Mouse (Mus musculus) forebrain, embryonic 15.5 days (tissue): ENCODE data around the gene Slit1. TPM values are rescaled to one million over a fixed set of nuclear protein-coding genes. Genes with fewer than 3 reads are reported as not detected.

Source experiments
- ATAC-seq: fragments of 200-750 bp; cut with Nextera tagmentation; replicated peaks from 2 replicates; pipeline ENCODE4 v1.8.0; 2017; ENCODE audit warnings: mild to moderate bottlenecking, moderate TSS enrichment, moderate library complexity
- H3K27ac ChIP-seq: fragments of 300-500 bp; sonication (generic); replicated peaks from 2 replicates; pipeline ENCODE4 v1.5.1; 2015; ENCODE audit warnings: mild to moderate bottlenecking, inconsistent platforms
- H3K27me3 ChIP-seq: fragments of 300-500 bp; sonication (generic); 2 replicates; pipeline ENCODE4 v1.6.1; 2015; ENCODE audit warnings: inconsistent platforms
- H3K36me3 ChIP-seq: fragments of 300-500 bp; sonication (generic); 2 replicates; pipeline ENCODE4 v1.6.1; 2015; ENCODE audit warnings: mild to moderate bottlenecking, inconsistent platforms
- H3K4me1 ChIP-seq: fragments of 300-500 bp; sonication (generic); 2 replicates; pipeline ENCODE4 v1.6.1; 2015; ENCODE audit warnings: inconsistent platforms
- H3K4me2 ChIP-seq: fragments of 300-500 bp; sonication (generic); replicated peaks from 2 replicates; pipeline ENCODE4 v1.6.1; 2015; ENCODE audit warnings: mild to moderate bottlenecking, inconsistent platforms
- H3K4me3 ChIP-seq: fragments of 300-500 bp; sonication (generic); 2 replicates; pipeline ENCODE4 v1.5.1; 2015; ENCODE audit warnings: mild to moderate bottlenecking, inconsistent platforms
- H3K9ac ChIP-seq: fragments of 300-500 bp; sonication (generic); replicated peaks from 2 replicates; pipeline ENCODE4 v1.6.1; 2015; ENCODE audit warnings: mild to moderate bottlenecking, inconsistent platforms
- H3K9me3 ChIP-seq: fragments of 300-500 bp; sonication (generic); 2 replicates; pipeline ENCODE4 v1.6.1; 2016; ENCODE audit warnings: inconsistent platforms
- WGBS: fragments of 180-500 bp; shearing (Covaris S2); methylation state at CpG from one replicate; pipeline ENCODE4 v1.1.7; 2015; ENCODE audit warnings: mixed read lengths; 5-methylcytosine and 5-hydroxymethylcytosine counted together
- polyA plus RNA-seq: library from polyadenylated mRNA; unstranded; fragments of >200 nt; fragmentation: Nextera tagmentation; extraction: Ambion mirVana; gene quantifications from 2 replicates; pipeline ENCODE4 v1.2.1, GENCODE M21; 2015

Slit1 gene
- polyA plus RNA-seq, 1 experiment from 2014 or later = 21.0 TPM

- Histone ChIP-seq H3K27me3 (no peaks in the 10 kb centered on the region), H3K4me3 (no peak overlapping the region), H3K9ac (no peak overlapping the region), H3K4me2 (no peak overlapping the region), H3K27ac (no peak overlapping the region), H3K4me1 (peaks cover 75% of the 10 kb centered on the region), H3K36me3 (no peaks in the 10 kb centered on the region), H3K9me3 (no peaks in the 10 kb centered on the region)
- WGBS = 71% methylated on average over 1 of the region's 1 CpGs
- no peak for ATAC-seq
Observed at GRCm38 (mm10) chr19:41683951-41684350, 59.5 kb downstream of the Slit1 start.

GRCm38 (mm10) chr19:41680267-41680666 is 63.2 kb downstream of the Slit1 start:
- Histone ChIP-seq H3K27ac (peak overlapping the region; percentile 72; the same call in 1 of the 2 replicates), H3K4me1 (peaks cover 68% of the 10 kb centered on the region), H3K4me2 (no peak overlapping the region), H3K4me3 (no peak overlapping the region), H3K9ac (no peak overlapping the region), H3K36me3 (no peaks in the 10 kb centered on the region), H3K27me3 (no peaks in the 10 kb centered on the region), H3K9me3 (no peaks in the 10 kb centered on the region)
- no peak for ATAC-seq
- WGBS = 82% methylated on average over 1 of the region's 1 CpGs

GRCm38 (mm10) chr19:41679028-41679427 is 64.4 kb downstream of the Slit1 start:
- no peaks in the 10 kb centered on the region for H3K9me3 ChIP-seq
- H3K4me1 ChIP-seq = peaks cover 55% of the 10 kb centered on the region
- no peak overlapping the region for H3K4me3 ChIP-seq
- H3K27me3 ChIP-seq = no peaks in the 10 kb centered on the region
- peak; percentile 29; the same call in 1 of the 2 replicates for ATAC-seq
- 13% methylated on average over 15 of the region's 15 CpGs for WGBS
- H3K36me3 ChIP-seq = no peaks in the 10 kb centered on the region
- H3K4me2 ChIP-seq = peak overlapping the region; percentile 20; the same call in 1 of the 2 replicates
- peak overlapping the region; percentile 72 for H3K27ac ChIP-seq
- no peak overlapping the region for H3K9ac ChIP-seq

GRCm38 (mm10) chr19:41677575-41677974 is 65.9 kb downstream of the Slit1 start:
- Histone ChIP-seq H3K4me1 (peaks cover 64% of the 10 kb centered on the region), H3K4me2 (no peak overlapping the region), H3K4me3 (no peak overlapping the region), H3K9me3 (no peaks in the 10 kb centered on the region), H3K27ac (no peak overlapping the region), H3K9ac (no peak overlapping the region), H3K36me3 (no peaks in the 10 kb centered on the region), H3K27me3 (no peaks in the 10 kb centered on the region)
- 78% methylated on average over 4 of the region's 4 CpGs for WGBS
- ATAC-seq = no peak

- Histone ChIP-seq H3K27me3 (no peaks in the 10 kb centered on the region), H3K36me3 (no peaks in the 10 kb centered on the region), H3K4me1 (peaks cover 62% of the 10 kb centered on the region), H3K9me3 (no peaks in the 10 kb centered on the region), H3K4me2 (no peak overlapping the region), H3K4me3 (no peak overlapping the region), H3K9ac (no peak overlapping the region), H3K27ac (0 out of 2 replicates have a peak overlapping the region, but pooled peaks have one; percentile 3)
- 80% methylated on average over 8 of the region's 8 CpGs for WGBS
- ATAC-seq = no peak
Observed at GRCm38 (mm10) chr19:41675583-41675982, 67.9 kb downstream of the Slit1 start.

- H3K4me2 ChIP-seq = no peak overlapping the region
- H3K9me3 ChIP-seq = no peaks in the 10 kb centered on the region
- no peaks in the 10 kb centered on the region for H3K36me3 ChIP-seq
- no peak overlapping the region for H3K4me3 ChIP-seq
- H3K27me3 ChIP-seq = no peaks in the 10 kb centered on the region
- ATAC-seq = no peak
- H3K9ac ChIP-seq = no peak overlapping the region
- 79% methylated on average over 4 of the region's 4 CpGs for WGBS
- H3K27ac ChIP-seq = no peak overlapping the region
- H3K4me1 ChIP-seq = peaks cover 64% of the 10 kb centered on the region
Observed at GRCm38 (mm10) chr19:41674366-41674765, 69.1 kb downstream of the Slit1 start.

- Histone ChIP-seq H3K9ac (no peak overlapping the region; the same call in 1 of the 2 replicates), H3K27me3 (no peaks in the 10 kb centered on the region), H3K4me2 (no peak overlapping the region), H3K9me3 (no peaks in the 10 kb centered on the region), H3K4me1 (peaks cover 52% of the 10 kb centered on the region), H3K4me3 (no peak overlapping the region), H3K36me3 (no peaks in the 10 kb centered on the region), H3K27ac (peak overlapping the region; percentile 38)
- WGBS = 23% methylated on average over 4 of the region's 4 CpGs
- ATAC-seq = no peak
Observed at GRCm38 (mm10) chr19:41672836-41673235, 70.6 kb downstream of the Slit1 start.

GRCm38 (mm10) chr19:41670931-41671330 is 72.5 kb downstream of the Slit1 start:
- ATAC-seq = no peak

GRCm38 (mm10) chr19:41670473-41670872 is 73.0 kb downstream of the Slit1 start:
- 43% methylated on average over 5 of the region's 5 CpGs for WGBS

More at GRCm38 (mm10) chr19:41670931-41671330, 72.5 kb downstream of the Slit1 start:
- 58% methylated on average over 7 of the region's 7 CpGs for WGBS
- Histone ChIP-seq H3K9me3 (no peaks in the 10 kb centered on the region), H3K9ac (no peak overlapping the region), H3K36me3 (no peaks in the 10 kb centered on the region), H3K27ac (no peak overlapping the region), H3K4me1 (peaks cover 42% of the 10 kb centered on the region), H3K4me2 (no peak overlapping the region), H3K4me3 (no peak overlapping the region), H3K27me3 (no peaks in the 10 kb centered on the region)

GRCm38 (mm10) chr19:41669747-41670342 is 73.6 kb downstream of the Slit1 start:
- H3K27ac ChIP-seq = peak overlapping the region; percentile 28
- ATAC-seq = peak; percentile 41; the same call in 1 of the 2 replicates
- peaks cover under 1% of the 10 kb centered on the region; the same call in 1 of the 2 replicates for H3K27me3 ChIP-seq
- no peak overlapping the region for H3K9ac ChIP-seq
- peaks cover 40% of the 10 kb centered on the region for H3K4me1 ChIP-seq
- H3K36me3 ChIP-seq = no peaks in the 10 kb centered on the region
- no peak overlapping the region for H3K4me2 ChIP-seq
- H3K9me3 ChIP-seq = no peaks in the 10 kb centered on the region
- H3K4me3 ChIP-seq = no peak overlapping the region
- 18% methylated on average over 12 of the region's 12 CpGs for WGBS

More at GRCm38 (mm10) chr19:41670473-41670872, 73.0 kb downstream of the Slit1 start:
- 0 out of 2 replicates have a peak, but pooled peaks have one; percentile 15 for ATAC-seq
- Histone ChIP-seq H3K9me3 (no peaks in the 10 kb centered on the region), H3K4me2 (no peak overlapping the region), H3K36me3 (no peaks in the 10 kb centered on the region), H3K4me3 (no peak overlapping the region), H3K27me3 (no peaks in the 10 kb centered on the region), H3K9ac (no peak overlapping the region), H3K4me1 (peaks cover 39% of the 10 kb centered on the region), H3K27ac (peak overlapping the region; percentile 28; the same call in 1 of the 2 replicates)

- Histone ChIP-seq H3K9me3 (no peaks in the 10 kb centered on the region), H3K36me3 (no peaks in the 10 kb centered on the region), H3K27ac (no peak overlapping the region), H3K27me3 (peaks cover 6% of the 10 kb centered on the region; the same call in 1 of the 2 replicates), H3K9ac (no peak overlapping the region), H3K4me2 (no peak overlapping the region), H3K4me1 (peaks cover 53% of the 10 kb centered on the region), H3K4me3 (no peak overlapping the region)
- WGBS = 50% methylated on average over 6 of the region's 6 CpGs
- no peak for ATAC-seq
Observed at GRCm38 (mm10) chr19:41667591-41667990, 75.9 kb downstream of the Slit1 start.

GRCm38 (mm10) chr19:41665941-41666340 is 77.5 kb downstream of the Slit1 start:
- Histone ChIP-seq H3K4me3 (no peak overlapping the region), H3K36me3 (no peaks in the 10 kb centered on the region), H3K9ac (no peak overlapping the region), H3K4me1 (peaks cover 46% of the 10 kb centered on the region), H3K27ac (no peak overlapping the region), H3K4me2 (no peak overlapping the region), H3K27me3 (peaks cover 6% of the 10 kb centered on the region; the same call in 1 of the 2 replicates), H3K9me3 (no peaks in the 10 kb centered on the region)
- no peak for ATAC-seq
- 72% methylated on average over 4 of the region's 4 CpGs for WGBS
